Mouse (Mus musculus): Measurements from ENCODE around the gene Gm10518. TPM values are rescaled to one million over a fixed set of nuclear protein-coding genes. Genes with fewer than 3 reads are reported as not detected.
A peak's percentile ranks its signal among the peaks of the same experiment; 100 is the strongest.
"Not testable (repeated sequence)": the region's sequence is repeated elsewhere in the genome, so short reads cannot be mapped to it uniquely, and the experiment has no call there.

Gene Gm10518
- total RNA-seq (2015) (not detected in 2 replicates), total RNA-seq (2017) (0.12 and 0.18 TPM in 2 replicates)

DNA sequence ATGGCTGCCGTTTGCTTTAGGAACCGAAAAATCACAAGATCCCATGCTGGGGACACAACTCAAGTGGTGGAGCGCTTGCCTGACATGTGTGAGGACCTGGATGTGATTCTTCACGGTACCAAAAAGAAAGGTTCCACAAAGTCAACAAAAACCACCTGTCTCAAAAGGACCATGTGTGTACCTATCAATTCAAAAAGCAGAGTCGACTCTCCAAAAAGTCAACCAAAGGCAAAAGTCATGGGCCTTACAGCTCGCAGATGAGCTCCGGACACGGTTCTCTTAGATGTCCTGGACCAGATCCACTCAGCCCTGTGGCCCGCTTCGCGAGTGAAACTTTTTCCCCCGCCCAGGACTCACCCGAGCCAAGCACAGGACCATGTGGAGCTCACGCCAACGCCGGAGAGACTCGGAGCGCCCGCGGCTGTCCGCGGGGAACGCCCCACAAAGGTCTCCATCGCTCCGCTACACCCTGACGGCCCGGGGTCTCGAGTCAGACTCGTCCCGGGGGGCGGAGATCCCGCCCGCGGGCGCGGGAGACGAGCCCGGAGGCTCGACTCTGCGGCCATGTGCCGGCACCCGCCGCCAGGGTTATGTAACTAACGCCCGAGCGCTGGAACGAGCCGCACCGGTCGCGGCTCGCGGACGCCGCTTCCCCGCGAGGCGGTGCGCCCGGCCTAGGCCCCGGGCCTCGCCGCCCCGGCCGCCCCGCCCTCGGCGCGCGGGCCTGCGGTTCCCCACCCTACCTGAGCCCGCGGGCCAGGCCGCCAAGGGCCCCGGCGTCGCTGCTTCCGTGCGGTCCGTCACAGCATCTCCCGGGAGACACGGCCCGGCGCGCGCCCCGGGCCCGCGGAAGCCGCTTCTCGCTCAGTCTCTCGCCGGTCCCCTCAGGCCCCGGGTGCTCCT, at the start of gene Gm10518:
Gm10518 (plus strand) TSS at position 767 of the 903 bp plus-strand sequence.
- ATAC-seq (ENCODE audit: poor library complexity, severe bottlenecking) = peak; percentile 36

DNA sequence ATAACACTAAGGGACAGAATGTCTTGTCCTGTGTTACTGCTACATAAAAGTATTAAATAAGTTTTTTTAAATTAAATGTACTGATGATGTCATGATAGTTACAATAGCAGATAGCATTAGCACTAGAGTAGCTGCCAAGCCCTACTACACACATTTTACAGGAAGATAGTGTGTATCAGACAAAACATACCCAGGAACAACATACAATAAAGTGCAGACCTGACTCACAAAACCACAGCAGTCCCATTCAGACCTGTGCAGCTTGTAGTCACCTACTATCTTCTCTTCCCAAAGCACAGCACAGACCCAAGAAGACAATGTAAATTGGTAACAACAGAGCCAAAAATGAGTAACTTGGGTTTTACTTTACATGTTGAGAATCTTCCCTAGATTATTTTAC, 46.7 kb upstream of the Gm10518 start:
- ATAC-seq (ENCODE audit: poor library complexity, severe bottlenecking) = no peak

DNA sequence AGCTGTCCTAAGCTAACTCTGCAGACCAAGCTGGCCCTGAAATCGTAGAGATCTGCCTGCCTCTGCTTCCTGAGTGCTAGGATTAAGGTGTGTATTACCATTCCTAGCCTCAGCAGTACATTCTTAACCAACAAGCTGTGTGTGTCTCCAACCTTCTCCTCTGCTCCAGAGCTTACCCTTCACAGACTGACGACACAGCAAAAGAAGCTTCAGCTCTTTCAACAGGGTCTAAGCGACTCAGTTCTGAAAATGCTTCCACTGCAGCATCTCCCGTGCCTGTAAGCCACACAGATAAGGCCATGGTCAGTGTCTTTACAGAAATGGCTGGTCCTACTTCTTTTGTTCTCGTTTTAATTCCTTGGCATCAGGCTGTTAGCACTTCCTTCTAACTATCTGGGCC, 43.1 kb upstream of the Gm10518 start:
- ATAC-seq (ENCODE audit: poor library complexity, severe bottlenecking) = no peak

DNA sequence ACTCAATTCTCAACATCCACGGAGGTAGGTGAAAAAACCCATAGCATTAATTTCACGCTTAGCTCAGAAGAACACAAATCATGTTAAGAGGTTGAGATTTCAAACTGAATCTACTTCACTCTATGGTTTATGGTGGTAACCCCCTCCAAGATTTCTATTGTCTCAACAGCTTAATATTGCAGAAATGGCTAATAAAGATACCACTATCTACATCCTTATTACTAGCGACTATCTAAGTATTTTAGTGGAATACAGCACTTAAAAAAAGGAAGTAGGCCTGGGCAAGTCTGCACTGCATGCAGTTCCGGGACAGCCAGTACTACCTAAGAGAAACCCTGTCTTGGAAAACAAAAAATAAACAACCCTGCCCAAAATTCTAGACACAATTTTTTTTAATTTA, 42.6 kb upstream of the Gm10518 start:
- ATAC-seq (ENCODE audit: poor library complexity, severe bottlenecking) = no peak

- ATAC-seq (ENCODE audit: poor library complexity, severe bottlenecking) = no peak
These were observed 26.3 kb upstream of the Gm10518 start for GRCm38 (mm10) chr1:179776831-179777230.

DNA sequence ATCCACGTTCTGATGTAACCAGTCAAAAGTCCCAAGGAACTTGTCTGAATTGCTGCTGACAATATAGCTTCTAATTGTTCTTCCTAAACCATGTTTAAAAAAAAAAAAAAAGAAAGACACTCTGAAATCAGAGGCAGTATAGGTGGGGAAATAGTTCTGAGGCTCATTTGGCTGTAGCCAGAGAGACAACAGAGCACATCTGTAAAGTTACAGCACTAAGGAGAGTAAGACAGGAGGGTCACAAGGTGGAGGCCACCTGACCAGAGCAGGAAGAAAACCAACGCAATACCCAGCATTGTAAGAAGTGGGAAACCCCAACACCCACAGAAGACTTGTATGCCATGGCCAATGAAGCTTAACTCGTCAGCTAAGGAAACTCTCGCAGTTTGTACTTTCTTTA, 19.1 kb upstream of the Gm10518 start:
- no peak for ATAC-seq (ENCODE audit: poor library complexity, severe bottlenecking)

GRCm38 (mm10) chr1:179785502-179785901, 17.7 kb upstream of the Gm10518 start:
- no peak for ATAC-seq (ENCODE audit: poor library complexity, severe bottlenecking)

DNA sequence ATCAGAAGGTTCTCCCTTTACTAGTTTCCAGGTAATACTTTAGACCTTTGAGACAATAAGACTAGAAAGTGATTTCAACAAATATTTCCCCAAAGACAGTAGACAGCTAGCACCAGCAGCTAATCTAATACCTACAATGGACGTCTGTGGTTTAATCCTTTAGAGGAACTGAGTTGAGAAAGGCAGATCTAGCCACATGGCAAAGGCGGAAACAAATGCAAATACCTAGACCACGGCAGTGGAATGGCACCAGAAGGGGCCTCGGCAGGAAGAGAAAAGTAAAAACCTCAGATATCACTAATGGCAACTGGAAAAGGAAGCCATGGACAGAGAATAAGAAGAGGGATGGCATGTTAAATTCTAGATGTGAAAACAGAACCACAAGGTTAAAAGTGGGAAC, 15.9 kb upstream of the Gm10518 start:
- ATAC-seq (ENCODE audit: poor library complexity, severe bottlenecking) = peak; percentile 69; the same call in 1 of the 2 replicates

DNA sequence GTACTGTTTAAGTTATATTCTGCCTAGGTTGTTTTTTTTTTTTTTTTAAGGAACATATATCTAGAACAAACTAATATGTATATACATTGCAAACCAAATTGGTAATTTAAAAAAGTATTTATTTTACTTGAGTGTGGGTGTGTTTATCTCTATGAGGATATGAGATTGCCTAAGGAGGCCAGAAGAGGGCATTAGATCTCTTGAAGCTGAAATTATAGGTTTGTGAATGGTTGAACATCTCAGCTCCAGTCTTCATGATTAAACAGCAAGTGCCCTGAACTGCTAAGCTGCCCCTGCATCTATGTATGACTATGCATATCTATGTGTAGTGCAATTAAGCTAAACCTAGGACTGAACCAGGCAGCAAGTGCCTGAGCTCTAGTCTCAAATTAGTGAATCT, 4.4 kb upstream of the Gm10518 start:
- ATAC-seq (ENCODE audit: poor library complexity, severe bottlenecking) = no peak

DNA sequence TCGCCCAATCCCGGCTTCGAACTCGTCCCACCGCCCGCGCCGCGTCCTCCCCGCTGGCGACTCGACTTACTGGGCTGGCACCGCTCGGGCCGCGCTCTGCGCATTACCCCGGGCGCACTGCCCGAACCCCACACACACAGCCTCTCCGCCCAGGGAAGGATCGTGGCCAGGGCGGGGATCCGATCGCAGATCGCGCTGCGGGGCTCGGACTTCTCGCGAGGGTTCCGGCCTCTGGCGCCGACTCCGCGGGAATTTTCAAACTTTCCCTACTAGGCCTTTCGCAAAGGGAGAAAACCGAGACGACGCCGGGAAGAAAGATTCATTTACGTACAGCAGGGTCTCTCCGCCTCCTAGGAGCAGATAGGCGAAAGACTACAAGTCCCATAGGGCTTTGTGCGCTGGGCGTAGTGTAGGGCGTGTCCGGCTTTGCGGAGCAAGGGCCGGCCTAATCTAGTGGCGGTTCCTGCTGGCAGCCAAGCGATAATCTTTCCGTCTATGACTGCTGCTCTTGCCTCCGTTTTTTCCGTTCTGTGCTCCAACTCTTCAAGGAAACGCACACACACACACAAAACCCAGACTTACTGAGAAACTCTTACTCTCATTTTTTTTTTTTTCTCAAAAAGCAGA, 450 bp downstream of the Gm10518 start, which contains the start of gene Ahctf1:
Ahctf1 (minus strand) TSS at position 168 of the 627 bp plus-strand sequence.
- peak; percentile 88 for ATAC-seq (ENCODE audit: poor library complexity, severe bottlenecking)

- peak; percentile 6; the same call in 1 of the 2 replicates for ATAC-seq (ENCODE audit: poor library complexity, severe bottlenecking)
These were observed 1.1 kb downstream of the Gm10518 start for GRCm38 (mm10) chr1:179804140-179804881.

- ATAC-seq (ENCODE audit: poor library complexity, severe bottlenecking) = no peak
These were observed 2.6 kb downstream of the Gm10518 start for GRCm38 (mm10) chr1:179805751-179806150.

DNA sequence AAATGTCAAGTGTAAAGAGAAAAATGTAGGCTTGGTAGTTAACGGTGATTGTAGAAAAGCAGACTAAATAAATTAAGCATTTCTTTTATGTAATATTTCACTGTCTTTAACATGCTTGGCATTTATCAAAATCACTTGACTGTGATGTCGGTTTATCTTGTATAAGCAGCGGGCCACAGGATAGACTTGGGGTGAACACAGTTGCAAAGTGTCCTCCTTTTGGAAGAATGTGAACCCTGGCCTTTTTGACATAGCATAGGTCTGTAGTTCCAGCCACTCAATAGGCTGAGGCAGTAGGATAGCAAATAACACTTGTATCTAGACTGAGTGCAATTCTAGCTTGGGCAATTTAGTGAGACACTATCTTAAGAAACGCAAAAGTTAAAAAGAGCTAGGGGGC, 4.3 kb downstream of the Gm10518 start:
- no peak for ATAC-seq (ENCODE audit: poor library complexity, severe bottlenecking)

DNA sequence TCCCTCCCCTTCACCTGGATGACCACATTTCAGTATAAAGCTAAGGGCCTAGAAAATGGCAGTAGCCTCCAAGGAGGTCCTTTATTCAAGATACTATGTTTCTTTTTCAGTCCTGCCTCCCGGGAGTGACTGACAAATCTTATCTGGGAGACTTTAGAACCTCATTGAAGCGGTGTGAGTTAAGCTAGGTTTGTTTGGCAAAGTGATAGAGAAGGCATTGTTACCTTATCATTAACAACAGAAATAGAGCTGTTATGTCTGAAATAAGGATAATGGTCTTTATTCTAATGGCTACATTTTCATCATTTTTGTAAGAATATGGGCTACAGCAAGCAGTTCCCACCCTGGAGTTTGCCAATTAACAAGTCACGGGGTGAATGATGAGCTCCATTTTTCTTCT, 5.1 kb downstream of the Gm10518 start:
- ATAC-seq (ENCODE audit: poor library complexity, severe bottlenecking) = no peak

GRCm38 (mm10) chr1:179813385-179813784, 10.2 kb downstream of the Gm10518 start:
- no peak for ATAC-seq (ENCODE audit: poor library complexity, severe bottlenecking)

DNA sequence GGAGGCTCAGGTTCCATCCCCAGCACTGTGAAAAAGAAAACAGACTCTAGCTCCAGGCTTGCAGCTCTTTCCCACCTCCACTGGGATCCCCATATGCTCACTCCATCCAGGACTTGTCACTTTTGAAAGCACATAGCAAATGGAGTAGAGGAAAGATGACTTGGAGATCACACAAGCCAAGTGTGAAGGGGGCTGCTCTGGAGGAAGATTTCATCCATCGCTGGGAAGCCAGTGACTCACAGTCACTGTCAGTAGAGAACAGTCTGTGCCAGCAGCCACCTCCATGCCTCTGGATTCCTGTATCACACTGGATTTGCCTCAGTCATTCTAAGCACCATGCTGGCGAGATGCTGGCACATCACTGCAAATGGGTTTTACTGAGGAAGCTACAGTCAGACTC, 11.4 kb downstream of the Gm10518 start:
- ATAC-seq (ENCODE audit: poor library complexity, severe bottlenecking) = no peak

- not testable (repeated sequence) for ATAC-seq (ENCODE audit: poor library complexity, severe bottlenecking)
These were observed 15.5 kb downstream of the Gm10518 start for GRCm38 (mm10) chr1:179818490-179819278.

GRCm38 (mm10) chr1:179824549-179824948, 21.4 kb downstream of the Gm10518 start:
- no peak for ATAC-seq (ENCODE audit: poor library complexity, severe bottlenecking)

- ATAC-seq (ENCODE audit: poor library complexity, severe bottlenecking) = no peak
These were observed 24.9 kb downstream of the Gm10518 start for GRCm38 (mm10) chr1:179828051-179828450.

DNA sequence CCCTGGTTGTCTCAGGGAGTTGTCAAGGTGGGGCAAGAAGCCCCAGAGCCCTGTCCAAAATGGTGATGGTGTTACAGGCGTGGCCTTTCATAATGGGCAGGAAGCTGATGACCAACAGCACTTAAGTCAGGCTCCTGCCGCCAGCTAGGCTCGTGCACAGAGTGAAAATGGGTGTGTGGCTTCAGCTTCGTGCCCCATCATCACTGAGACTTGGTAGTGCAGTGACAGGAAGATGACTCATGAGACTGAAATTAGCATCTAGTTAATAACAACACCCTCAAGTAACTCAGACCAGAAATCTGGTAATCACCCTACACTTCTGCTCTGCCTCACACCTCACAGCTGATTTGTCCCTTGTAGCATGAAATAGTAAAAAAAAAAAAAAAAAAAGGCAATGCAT, 25.7 kb downstream of the Gm10518 start:
- peak; percentile 67 for ATAC-seq (ENCODE audit: poor library complexity, severe bottlenecking)

Measured in megakaryocyte, adult 5-6 weeks (primary cell).